Mouse (Mus musculus): Measurements from ENCODE around the gene Parn.

DNA sequence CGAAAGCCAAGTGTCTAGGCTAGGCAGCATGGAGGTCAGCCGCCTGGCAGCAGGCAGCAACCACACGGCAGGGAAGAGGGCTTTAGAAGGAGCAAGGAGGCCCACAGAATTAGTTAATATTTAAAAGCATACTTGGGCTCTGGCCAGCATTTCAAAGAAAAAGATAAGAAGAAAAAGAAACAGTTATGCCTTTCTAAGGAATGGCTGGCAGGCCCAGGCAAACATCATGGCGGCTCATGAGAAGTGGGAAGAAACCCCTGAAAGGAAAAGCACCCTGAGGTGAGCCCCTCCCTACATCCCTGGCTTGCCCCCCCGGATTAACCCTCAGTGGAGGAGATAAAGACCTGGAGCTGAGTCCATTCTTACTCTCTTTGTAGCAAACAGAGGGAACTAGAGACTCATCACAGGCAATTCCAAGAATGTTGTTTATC, 57.0 kb downstream of the Parn start:
- TF ChIP-seq POLR2A (IDR thresholded peaks at IDR 0.05; ENCODE audit: borderline replicate concordance, extremely low read depth, low read depth, low read length), result no peak
- TF ChIP-seq CTCF (IDR thresholded peaks at IDR 0.05; ENCODE audit: insufficient read depth, low read length), result no peak
